Mouse (Mus musculus) E14TG2a.4 (cell line): Measurements from ENCODE around the gene Iqschfp.

ENCODE experiments used
- CTCF ChIP-seq: conservative IDR thresholded peaks from 2 replicates; pipeline ENCODE4 v1.5.1; 2014; ENCODE audit warnings: low read length
- NANOG ChIP-seq: IDR thresholded peaks from 2 replicates; pipeline ENCODE4 v1.6.1; 2014; ENCODE audit warnings: borderline replicate concordance, low read length, mixed read lengths

- no peak for TF ChIP-seq CTCF
- no peak for TF ChIP-seq NANOG
Measured at GRCm38 (mm10) chr3:68541688-68542087, 649.7 kb downstream of the Iqschfp start.
